Mouse (Mus musculus) G1E (cell line): ENCODE measurements around the gene Apopt1.

Experiments
- CTCF ChIP-seq: IDR thresholded peaks from 2 replicates; pipeline ENCODE4 v1.5.1; 2012; ENCODE audit warnings: low read depth, low read length, inconsistent platforms, mixed read lengths
- GATA1 ChIP-seq: IDR thresholded peaks from 2 replicates; pipeline ENCODE4 v1.6.1; 2012; ENCODE audit warnings: borderline replicate concordance, low read length, inconsistent platforms, mixed read lengths
- GATA2 ChIP-seq: IDR thresholded peaks from 2 replicates; pipeline ENCODE4 v1.6.1; 2012; ENCODE audit warnings: low read depth, low read length, inconsistent platforms, borderline replicate concordance
- POLR2AphosphoS5 ChIP-seq: IDR thresholded peaks from 2 replicates; pipeline ENCODE4 v1.6.1; 2012; ENCODE audit warnings: low read depth, low read length, inconsistent platforms; ENCODE audit not compliant: insufficient replicate concordance
- TAL1 ChIP-seq: conservative IDR thresholded peaks from 2 replicates; pipeline ENCODE4 v1.6.1; 2012; ENCODE audit warnings: low read depth, low read length, inconsistent platforms, mixed read lengths

DNA sequence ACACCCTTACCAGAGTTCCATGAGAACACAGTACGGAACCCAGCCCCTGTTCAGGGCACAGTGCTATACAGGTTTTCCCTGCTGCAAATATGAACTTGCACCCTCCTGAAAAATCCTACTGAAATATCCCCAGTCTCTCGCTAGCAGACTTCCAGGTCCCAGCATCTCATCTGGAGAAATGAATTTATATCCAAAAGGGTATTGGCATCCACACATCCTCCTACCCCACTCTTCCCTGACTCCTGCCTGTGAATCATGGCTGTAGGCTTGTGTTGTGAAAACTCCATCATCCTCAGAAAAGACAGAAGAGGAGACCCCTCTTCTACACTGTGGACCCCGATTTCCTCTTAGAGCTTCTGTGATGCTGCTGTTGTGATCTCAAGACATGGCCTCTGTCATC is 37.7 kb downstream of the Apopt1 start:
- TF ChIP-seq CTCF (no peak), GATA1 (no peak), POLR2AphosphoS5 (no peak), TAL1 (no peak), GATA2 (no peak)
